Mouse (Mus musculus): ENCODE results near the gene Zfp810. TPM values are rescaled to one million over a fixed set of nuclear protein-coding genes. Genes with fewer than 3 reads are reported as not detected.

Zfp810 gene
- 14.0 TPM for polyA plus RNA-seq (2017; shearing (Covaris generic))

DNA sequence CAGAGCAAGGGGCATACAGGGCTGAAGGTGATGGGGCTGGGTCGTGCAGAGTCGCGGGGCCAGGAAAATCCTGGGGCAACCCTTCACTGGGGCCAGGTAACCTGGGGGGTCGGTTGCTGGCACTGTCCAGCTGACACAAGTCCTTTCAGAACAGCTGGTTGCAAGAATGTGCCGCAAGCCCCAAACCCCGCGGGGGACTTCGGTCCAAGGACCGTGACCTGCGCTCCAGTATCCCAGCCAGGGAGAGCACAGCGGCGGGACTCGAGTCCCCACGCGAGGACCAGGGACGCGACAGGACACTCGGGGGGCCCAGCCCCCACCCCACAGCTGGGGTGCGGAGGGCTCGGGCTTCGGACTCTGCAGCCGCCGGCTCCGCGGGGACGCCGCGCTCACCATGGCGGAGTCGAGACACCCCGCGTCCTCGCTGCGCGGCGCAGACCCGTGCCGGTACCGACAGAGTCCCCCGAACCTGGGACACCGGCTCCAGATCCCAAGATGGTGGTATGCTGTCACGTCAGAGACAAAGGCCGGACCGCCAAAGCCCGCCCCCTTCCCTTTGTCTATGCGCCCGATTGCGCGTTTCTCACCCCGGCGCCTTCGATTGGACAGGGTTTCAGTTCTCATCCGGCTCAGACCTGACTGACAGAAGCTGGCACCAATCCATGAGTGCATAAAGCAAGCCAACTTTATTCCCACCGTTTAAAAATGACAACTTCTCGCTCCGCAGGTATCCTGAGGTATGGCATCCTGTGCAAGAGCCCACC, at the start of gene Zfp810:
Zfp810 (minus strand) TSS at position 493 of the 764 bp plus-strand sequence.

DNA sequence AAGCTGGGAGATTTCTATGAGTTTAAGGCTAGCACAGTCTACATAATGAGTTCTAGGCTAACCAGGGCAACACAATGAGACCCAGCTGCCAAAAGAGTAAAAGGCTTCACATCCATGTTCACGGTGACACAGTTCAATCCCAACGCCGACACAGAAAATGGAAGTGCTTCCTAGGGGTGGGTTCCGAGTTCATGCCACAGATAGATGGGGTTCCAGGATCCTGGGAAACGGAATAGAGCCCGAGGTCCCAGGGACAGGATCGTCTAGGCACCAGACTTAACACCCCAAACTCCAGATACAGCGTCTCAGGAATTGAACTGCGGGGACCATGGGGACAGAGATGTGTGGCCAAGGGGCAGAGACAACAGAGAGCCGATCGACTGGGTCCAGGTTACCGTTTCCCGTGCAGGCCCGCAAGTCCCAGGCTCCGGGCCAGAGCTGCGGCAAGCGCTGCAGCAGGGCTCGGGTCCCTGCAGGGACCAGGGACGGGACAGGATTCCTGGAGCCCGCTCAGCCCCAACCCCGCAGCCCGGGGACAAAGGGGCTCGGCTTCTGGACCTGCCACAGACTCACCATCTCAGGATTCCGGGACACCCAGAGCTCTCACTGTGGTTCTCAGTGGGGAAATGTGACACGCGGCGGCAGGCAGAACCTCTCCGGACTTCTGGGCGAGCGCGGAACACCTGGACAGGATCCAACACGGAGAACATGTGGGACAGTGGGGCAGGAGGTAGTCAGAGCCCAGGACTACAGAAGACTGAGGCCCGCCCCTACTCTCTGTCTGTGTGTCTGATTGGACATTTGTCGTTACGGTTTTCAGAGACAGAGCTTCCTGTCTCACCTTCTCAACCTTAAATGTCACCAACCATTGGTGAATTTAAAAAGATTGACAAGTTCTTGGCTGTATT, 48.0 kb downstream of the Zfp810 start, which contains the start of gene Zfp599:
Zfp599 (minus strand) TSS at position 712 of the 908 bp plus-strand sequence.

Other genes with a start within 250 kb of the Zfp810 start
- not detected for gene Gm49318, start 236.4 kb downstream of the Zfp810 start, polyA plus RNA-seq (2017; shearing (Covaris generic))
- 32.1 TPM for gene Zfp653, start 236.3 kb downstream of the Zfp810 start, polyA plus RNA-seq (2017; shearing (Covaris generic))
- gene Ecsit, start 222.2 kb downstream of the Zfp810 start, polyA plus RNA-seq (2017; shearing (Covaris generic)) = 39.9 TPM
- gene Cnn1, start 208.4 kb downstream of the Zfp810 start, polyA plus RNA-seq (2017; shearing (Covaris generic)) = not detected
- gene Elof1, start 190.5 kb downstream of the Zfp810 start, polyA plus RNA-seq (2017; shearing (Covaris generic)) = 22.8 TPM
- gene Acp5, start 171.9 kb downstream of the Zfp810 start, polyA plus RNA-seq (2017; shearing (Covaris generic)) = 256 TPM
- 14.0 TPM for gene Pigyl, start 150.8 kb downstream of the Zfp810 start, polyA plus RNA-seq (2017; shearing (Covaris generic))
- not detected for gene Zfp872, start 119.6 kb downstream of the Zfp810 start, polyA plus RNA-seq (2017; shearing (Covaris generic))
- 68.4 TPM for gene Zfp809, start 81.9 kb downstream of the Zfp810 start, polyA plus RNA-seq (2017; shearing (Covaris generic))
- 0.88 TPM for gene Zfp599, start 47.8 kb downstream of the Zfp810 start, polyA plus RNA-seq (2017; shearing (Covaris generic))
- gene Anln, start 81.5 kb upstream of the Zfp810 start, polyA plus RNA-seq (2017; shearing (Covaris generic)) = 0.77 TPM
- gene 9530077C05Rik, start 103.9 kb upstream of the Zfp810 start, polyA plus RNA-seq (2017; shearing (Covaris generic)) = 0.81 TPM
- gene Gm17545, start 146.6 kb upstream of the Zfp810 start, polyA plus RNA-seq (2017; shearing (Covaris generic)) = not detected
- gene Rp9, start 162.1 kb upstream of the Zfp810 start, polyA plus RNA-seq (2017; shearing (Covaris generic)) = 169 TPM
- 43.3 TPM for gene Bbs9, start 168.1 kb upstream of the Zfp810 start, polyA plus RNA-seq (2017; shearing (Covaris generic))

All from naive thymus-derived CD4-positive, alpha-beta T cell, adult 5 months (primary cell).